Mouse (Mus musculus): ENCODE measurements around the gene Wasf2. TPM values are rescaled to one million over a fixed set of nuclear protein-coding genes. Genes with fewer than 3 reads are reported as not detected.

The Wasf2 gene
- total and polyA plus RNA-seq, 2 experiments from 2014 or later: 18.3 to 26.0 TPM

DNA sequence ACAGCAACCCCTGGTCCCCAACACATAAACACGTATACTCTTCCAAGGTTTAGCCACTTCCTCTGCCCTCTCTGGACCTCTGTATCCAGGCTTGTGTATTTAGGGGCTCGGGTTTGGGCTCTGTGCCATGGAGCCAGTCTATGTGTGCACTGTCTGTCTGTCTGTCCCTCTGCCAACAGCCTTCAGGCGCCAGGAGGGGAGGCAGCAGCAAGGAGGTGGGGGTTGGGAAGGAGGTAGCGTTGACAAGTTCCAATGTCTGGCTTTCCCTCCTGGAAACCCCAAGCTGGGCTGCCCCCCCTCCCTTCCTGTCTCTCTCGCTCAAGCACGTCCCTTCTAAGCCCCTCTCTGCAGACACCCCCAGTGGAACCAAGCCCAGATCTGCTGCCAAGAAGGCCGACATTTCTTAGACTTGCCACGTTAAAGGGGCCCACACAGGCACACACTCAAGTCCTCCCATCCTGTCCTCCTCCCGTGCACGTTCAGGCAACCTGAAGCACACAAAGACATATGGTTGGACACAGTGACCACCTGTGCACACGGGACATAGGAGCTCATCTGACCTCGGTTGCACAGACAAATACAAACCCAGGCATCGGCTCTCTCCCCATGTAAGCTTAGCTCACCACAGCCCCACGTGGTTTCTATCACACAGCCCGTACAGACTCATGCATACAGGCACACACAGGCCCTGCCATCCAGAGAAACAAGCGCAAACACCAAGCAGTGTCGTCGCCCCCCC lies 39.4 kb upstream of the Wasf2 start:
- Histone ChIP-seq H3K27me3 (ENCODE audit: insufficient read depth, low read length) (no peaks in the 10 kb centered on the region), H3K9me3 (ENCODE audit: low read length) (no peaks in the 10 kb centered on the region), H3K27ac (ENCODE audit: low read depth, low read length) (peak overlapping the region; percentile 57), H3K4me3 (ENCODE audit: low read depth, low read length) (no peak overlapping the region), H3K4me2 (ENCODE audit: low read depth, low read length, poor library complexity, severe bottlenecking) (no peak overlapping the region; the same call in 1 of the 2 replicates), H3K9ac (replicated peaks; ENCODE audit: low read length, poor library complexity, severe bottlenecking) (peak overlapping the region; percentile 39; the same call in 1 of the 2 replicates), H3K36me3 (ENCODE audit: insufficient read depth, low read length) (no peaks in the 10 kb centered on the region), H3K4me1 (ENCODE audit: insufficient read depth, low read length) (peaks cover 39% of the 10 kb centered on the region)
- ATAC-seq (ENCODE audit: low FRiP score): peak; percentile 21
- DNase-seq (ENCODE audit: low spot score): peak; percentile 79
- no peak for TF ChIP-seq CTCF (IDR thresholded peaks at IDR 0.05)
- 24% methylated on average over 18 of the region's 18 CpGs for WGBS

DNA sequence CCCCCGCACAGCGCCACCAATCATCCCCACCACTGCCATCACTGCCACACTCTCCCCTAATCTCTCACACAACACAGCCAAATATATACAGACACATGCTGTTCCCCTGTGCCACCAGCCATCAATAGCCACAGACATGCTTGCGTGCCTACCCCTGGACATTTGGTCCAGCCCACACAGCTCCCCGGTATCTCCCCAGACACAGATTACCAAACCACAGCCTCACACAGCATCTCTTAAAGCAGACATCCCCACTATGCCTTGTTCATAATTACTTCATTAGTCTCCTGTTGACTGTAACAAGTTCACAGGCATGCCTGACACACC lies 38.9 kb upstream of the Wasf2 start:
- no peaks in the 10 kb centered on the region for H3K36me3 ChIP-seq (ENCODE audit: insufficient read depth, low read length)
- H3K27me3 ChIP-seq (ENCODE audit: insufficient read depth, low read length): no peaks in the 10 kb centered on the region
- H3K27ac ChIP-seq (ENCODE audit: low read depth, low read length): peak overlapping the region; percentile 57; the same call in 1 of the 2 replicates
- H3K4me2 ChIP-seq (ENCODE audit: low read depth, low read length, poor library complexity, severe bottlenecking): no peak overlapping the region
- H3K9ac ChIP-seq (replicated peaks; ENCODE audit: low read length, poor library complexity, severe bottlenecking): no peak overlapping the region; the same call in 1 of the 2 replicates
- no peak overlapping the region for H3K4me3 ChIP-seq (ENCODE audit: low read depth, low read length)
- TF ChIP-seq CTCF (IDR thresholded peaks at IDR 0.05): no peak
- peaks cover 33% of the 10 kb centered on the region for H3K4me1 ChIP-seq (ENCODE audit: insufficient read depth, low read length)
- ATAC-seq (ENCODE audit: low FRiP score) (no peak), DNase-seq (ENCODE audit: low spot score) (no peak)
- 63% methylated on average over 4 of the region's 4 CpGs for WGBS
- H3K9me3 ChIP-seq (ENCODE audit: low read length): no peaks in the 10 kb centered on the region

DNA sequence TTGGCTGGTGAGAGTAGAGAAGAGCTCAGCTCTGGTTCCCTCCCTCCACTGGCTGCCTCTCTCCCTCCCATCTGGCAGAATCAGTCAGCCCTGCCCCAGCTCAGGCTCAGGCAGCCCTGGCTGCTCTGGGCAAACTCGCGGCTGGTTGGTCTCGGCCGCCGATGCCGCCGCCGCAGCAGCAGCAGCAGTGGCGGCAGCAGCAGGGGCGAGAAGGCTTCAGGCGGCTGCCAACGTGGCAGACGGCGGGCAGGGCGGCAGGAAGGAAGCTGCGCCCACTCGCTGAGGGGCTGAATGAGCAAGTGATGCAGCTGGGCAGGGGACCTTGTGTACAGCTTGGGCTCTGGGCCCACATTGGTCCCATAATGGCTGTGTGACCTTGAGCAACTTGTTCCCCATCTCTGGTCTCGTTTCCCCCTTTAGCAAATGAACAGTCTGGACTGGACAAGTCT lies 37.8 kb upstream of the Wasf2 start:
- Histone ChIP-seq H3K27me3 (ENCODE audit: insufficient read depth, low read length) (no peaks in the 10 kb centered on the region), H3K4me2 (ENCODE audit: low read depth, low read length, poor library complexity, severe bottlenecking) (peak overlapping the region; percentile 33), H3K36me3 (ENCODE audit: insufficient read depth, low read length) (no peaks in the 10 kb centered on the region), H3K27ac (ENCODE audit: low read depth, low read length) (peak overlapping the region; percentile 70), H3K4me1 (ENCODE audit: insufficient read depth, low read length) (peaks cover 30% of the 10 kb centered on the region), H3K9me3 (ENCODE audit: low read length) (no peaks in the 10 kb centered on the region), H3K9ac (replicated peaks; ENCODE audit: low read length, poor library complexity, severe bottlenecking) (peak overlapping the region; percentile 30; the same call in 1 of the 2 replicates), H3K4me3 (ENCODE audit: low read depth, low read length) (no peak overlapping the region)
- TF ChIP-seq CTCF (IDR thresholded peaks at IDR 0.05): peak; percentile 16; the same call in 1 of the 2 replicates
- DNase-seq (ENCODE audit: low spot score) (peak; percentile 90), ATAC-seq (ENCODE audit: low FRiP score) (peak; percentile 45; the same call in 1 of the 2 replicates)
- WGBS: 8% methylated on average over 18 of the region's 18 CpGs

DNA sequence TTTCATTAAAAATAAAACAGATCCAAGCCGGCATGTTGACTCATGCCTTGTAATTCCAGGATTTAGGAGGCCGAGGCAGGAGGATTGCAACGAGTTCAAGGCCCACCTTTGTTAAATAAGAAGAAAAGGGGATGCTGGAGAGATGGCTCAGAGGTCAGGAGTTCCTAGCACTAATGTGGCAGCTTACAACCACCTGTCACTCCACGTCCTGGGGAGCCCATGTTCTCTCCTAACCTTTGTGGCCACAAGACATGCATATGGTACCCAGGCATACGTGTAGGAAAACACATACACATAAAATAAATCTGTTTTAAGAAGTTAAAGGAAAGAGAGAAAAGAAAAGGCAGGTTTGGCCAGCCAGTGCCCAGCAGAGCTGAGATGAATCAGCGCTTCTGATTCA lies 37.2 kb upstream of the Wasf2 start:
- Histone ChIP-seq H3K4me2 (ENCODE audit: low read depth, low read length, poor library complexity, severe bottlenecking) (no peak overlapping the region), H3K9me3 (ENCODE audit: low read length) (no peaks in the 10 kb centered on the region), H3K4me1 (ENCODE audit: insufficient read depth, low read length) (peaks cover 30% of the 10 kb centered on the region), H3K4me3 (ENCODE audit: low read depth, low read length) (no peak overlapping the region), H3K36me3 (ENCODE audit: insufficient read depth, low read length) (no peaks in the 10 kb centered on the region), H3K27ac (ENCODE audit: low read depth, low read length) (0 out of 2 replicates have a peak overlapping the region, but pooled peaks have one; percentile 32), H3K9ac (replicated peaks; ENCODE audit: low read length, poor library complexity, severe bottlenecking) (no peak overlapping the region), H3K27me3 (ENCODE audit: insufficient read depth, low read length) (no peaks in the 10 kb centered on the region)
- TF ChIP-seq CTCF (IDR thresholded peaks at IDR 0.05): no peak
- DNase-seq (ENCODE audit: low spot score) (no peak), ATAC-seq (ENCODE audit: low FRiP score) (no peak)
- 69% methylated on average over 6 of the region's 6 CpGs for WGBS

DNA sequence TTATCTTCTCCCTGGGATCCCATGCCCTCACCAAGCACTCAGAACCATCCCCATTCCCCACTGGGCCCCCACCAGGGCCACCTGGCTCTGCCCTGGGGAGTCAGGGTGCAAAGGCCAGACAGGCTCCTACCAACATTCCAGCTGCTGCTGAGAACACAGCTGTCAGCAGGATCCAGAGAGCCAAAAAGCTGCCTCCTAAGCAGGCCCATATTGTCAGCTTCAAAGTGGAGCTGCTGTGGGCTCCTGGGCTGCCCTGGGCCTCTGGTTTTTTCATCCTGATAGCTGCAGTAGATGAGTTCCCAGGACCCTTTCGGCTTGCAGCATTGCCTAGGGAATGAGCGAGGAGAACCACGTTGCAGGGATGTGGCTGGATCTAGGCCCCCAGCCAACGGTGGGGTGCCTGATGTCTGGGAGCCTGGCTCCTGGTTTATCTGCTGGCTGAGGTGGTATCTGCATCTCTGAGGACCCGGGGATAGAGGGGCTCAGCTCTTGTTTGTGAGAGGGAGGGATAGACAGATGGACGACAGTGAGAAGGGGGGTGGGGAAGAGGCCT lies 36.7 kb upstream of the Wasf2 start:
- 19% methylated on average over 6 of the region's 6 CpGs for WGBS
- TF ChIP-seq CTCF (IDR thresholded peaks at IDR 0.05): no peak
- Histone ChIP-seq H3K4me2 (ENCODE audit: low read depth, low read length, poor library complexity, severe bottlenecking) (no peak overlapping the region), H3K4me3 (ENCODE audit: low read depth, low read length) (no peak overlapping the region), H3K27ac (ENCODE audit: low read depth, low read length) (peak overlapping the region; percentile 32; the same call in 1 of the 2 replicates), H3K36me3 (ENCODE audit: insufficient read depth, low read length) (no peaks in the 10 kb centered on the region), H3K9ac (replicated peaks; ENCODE audit: low read length, poor library complexity, severe bottlenecking) (0 out of 2 replicates have a peak overlapping the region, but pooled peaks have one; percentile 33), H3K27me3 (ENCODE audit: insufficient read depth, low read length) (no peaks in the 10 kb centered on the region), H3K9me3 (ENCODE audit: low read length) (no peaks in the 10 kb centered on the region), H3K4me1 (ENCODE audit: insufficient read depth, low read length) (peaks cover 30% of the 10 kb centered on the region)
- DNase-seq (ENCODE audit: low spot score) (no peak), ATAC-seq (ENCODE audit: low FRiP score) (no peak)

DNA sequence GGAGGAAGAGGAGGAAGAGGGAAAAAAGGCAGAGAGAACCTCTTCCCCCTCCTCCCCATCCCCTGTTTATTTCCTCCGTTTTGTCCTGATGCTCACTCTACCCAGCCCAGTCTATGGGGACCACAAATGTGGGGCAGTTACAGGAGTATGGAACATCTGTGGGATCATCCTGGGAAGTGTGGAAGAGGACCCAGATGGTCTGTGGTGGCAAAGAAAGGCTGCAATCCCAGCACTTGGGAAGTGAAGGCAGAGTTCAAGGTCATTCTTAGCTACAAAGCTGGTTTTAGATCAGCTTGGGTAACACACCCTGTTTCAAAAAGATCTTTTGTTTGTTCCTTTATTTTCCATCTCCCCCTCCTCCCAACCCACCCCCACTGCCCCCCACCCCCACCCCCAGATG lies 36.0 kb upstream of the Wasf2 start:
- H3K4me1 ChIP-seq (ENCODE audit: insufficient read depth, low read length): peaks cover 30% of the 10 kb centered on the region
- no peak overlapping the region for H3K4me2 ChIP-seq (ENCODE audit: low read depth, low read length, poor library complexity, severe bottlenecking)
- no peaks in the 10 kb centered on the region for H3K36me3 ChIP-seq (ENCODE audit: insufficient read depth, low read length)
- no peak for DNase-seq (ENCODE audit: low spot score)
- TF ChIP-seq CTCF (IDR thresholded peaks at IDR 0.05): no peak
- no peak overlapping the region for H3K27ac ChIP-seq (ENCODE audit: low read depth, low read length)
- no peaks in the 10 kb centered on the region for H3K9me3 ChIP-seq (ENCODE audit: low read length)
- no peaks in the 10 kb centered on the region for H3K27me3 ChIP-seq (ENCODE audit: insufficient read depth, low read length)
- H3K9ac ChIP-seq (replicated peaks; ENCODE audit: low read length, poor library complexity, severe bottlenecking): no peak overlapping the region
- no peak for ATAC-seq (ENCODE audit: low FRiP score)
- no peak overlapping the region for H3K4me3 ChIP-seq (ENCODE audit: low read depth, low read length)
- 60% methylated on average over 1 of the region's 1 CpGs for WGBS
